10 mouse cellular contexts compared by ENCODE assay signal in genomic region chr11:47377421-47377820, GRCm38 (mm10).
DNase-seq lines count a peak whose midpoint lies in the region; ATAC-seq lines count a peak whose summit lies in the region.
"Had no signal": no experiment of that assay in that cellular context is flagged by ENCODE, and none has a peak within 500 bp of the region (broad histone marks: within the 10 kb centered on the region; RNA-seq: fewer than 3 reads in every experiment).

No protein-coding gene starts in this region.

- peaks cover 9% of the 10 kb centered on the region; the same call in 1 of the 2 replicates for H3K4me1 ChIP-seq in neural tube, embryonic 15.5 days
- H3K4me1 ChIP-seq in heart, embryonic 16.5 days (ENCODE audit: control insufficient read depth, insufficient read depth, low read length): peaks cover 18% of the 10 kb centered on the region
- H3K4me1 ChIP-seq in stomach, embryonic 16.5 days (ENCODE audit: control insufficient read depth, insufficient read depth, low read length): peaks cover 11% of the 10 kb centered on the region
- peaks cover 12% of the 10 kb centered on the region for H3K4me1 ChIP-seq in midbrain, embryonic 15.5 days
- H3K4me1 ChIP-seq: neural tube, embryonic 12.5 days had no signal

- peak overlapping the region; percentile 9; the same call in 1 of the 2 replicates for H3K4me2 ChIP-seq in neural tube, embryonic 15.5 days
- peak overlapping the region; percentile 72 for H3K4me2 ChIP-seq in heart, embryonic 16.5 days (ENCODE audit: low read depth, low read length)
- peak overlapping the region; percentile 32; the same call in 1 of the 2 replicates for H3K4me2 ChIP-seq in stomach, embryonic 16.5 days (ENCODE audit: low read depth, low read length)
- H3K4me2 ChIP-seq in midbrain, embryonic 15.5 days: no peak overlapping the region
- H3K4me2 ChIP-seq: hindbrain, embryonic 15.5 days; neural tube, embryonic 12.5 days had no signal

- DNase-seq in neural tube, embryonic 10.5 days (ENCODE audit: extremely low spot score, low spot score): no peak
- peak; percentile 67 for DNase-seq in gastrocnemius, adult 18-20 months (ENCODE audit: low spot score)
- no peak for DNase-seq in layer of hippocampus, postnatal 36 days
- no peak for DNase-seq in spleen, postnatal 14 days (ENCODE audit: low spot score in 2 of 2)

- no peaks in the 10 kb centered on the region for H3K9me3 ChIP-seq in neural tube, embryonic 15.5 days (replicated peaks)
- no peaks in the 10 kb centered on the region for H3K9me3 ChIP-seq in heart, embryonic 16.5 days (replicated peaks; ENCODE audit: control insufficient read depth, low read length)
- no peaks in the 10 kb centered on the region for H3K9me3 ChIP-seq in stomach, embryonic 16.5 days (replicated peaks; ENCODE audit: control insufficient read depth, low read length)
- H3K9me3 ChIP-seq in midbrain, embryonic 15.5 days: no peaks in the 10 kb centered on the region
- H3K9me3 ChIP-seq: hindbrain, embryonic 15.5 days; neural tube, embryonic 12.5 days had no signal

- 68% methylated on average over 6 of the region's 6 CpGs for WGBS in neural tube, embryonic 15.5 days
- 30% methylated on average over 6 of the region's 6 CpGs for WGBS in heart, embryonic 16.5 days
- 60% methylated on average over 6 of the region's 6 CpGs for WGBS in stomach, embryonic 16.5 days
- 73% methylated on average over 6 of the region's 6 CpGs for WGBS in midbrain, embryonic 15.5 days

- no peak for ATAC-seq in neural tube, embryonic 15.5 days (ENCODE audit: low FRiP score)
- peak; percentile 79 for ATAC-seq in heart, embryonic 16.5 days (replicated peaks; ENCODE audit: extremely low read depth, insufficient read depth, low FRiP score)
- ATAC-seq in stomach, embryonic 16.5 days (ENCODE audit: insufficient read depth, low FRiP score): no peak
- ATAC-seq in midbrain, embryonic 15.5 days (replicated peaks): no peak

- H3K4me3 ChIP-seq in neural tube, embryonic 15.5 days (replicated peaks): no peak overlapping the region
- H3K4me3 ChIP-seq in heart, embryonic 16.5 days (ENCODE audit: low read length): peak overlapping the region; percentile 44
- no peak overlapping the region for H3K4me3 ChIP-seq in stomach, embryonic 16.5 days (replicated peaks; ENCODE audit: low read length)
- no peak overlapping the region for H3K4me3 ChIP-seq in midbrain, embryonic 15.5 days
- H3K4me3 ChIP-seq: hindbrain, embryonic 15.5 days; neural tube, embryonic 12.5 days had no signal

- H3K27ac ChIP-seq in neural tube, embryonic 15.5 days (replicated peaks): no peak overlapping the region
- peak overlapping the region; percentile 96 for H3K27ac ChIP-seq in heart, embryonic 16.5 days (ENCODE audit: low read length)
- H3K27ac ChIP-seq in stomach, embryonic 16.5 days (ENCODE audit: low read length): peak overlapping the region; percentile 34; the same call in 1 of the 2 replicates
- H3K27ac ChIP-seq in midbrain, embryonic 15.5 days: no peak overlapping the region
- H3K27ac ChIP-seq: hindbrain, embryonic 15.5 days; neural tube, embryonic 12.5 days had no signal

- no peaks in the 10 kb centered on the region for H3K36me3 ChIP-seq in neural tube, embryonic 15.5 days
- no peaks in the 10 kb centered on the region for H3K36me3 ChIP-seq in heart, embryonic 16.5 days (ENCODE audit: control insufficient read depth, insufficient read depth)
- H3K36me3 ChIP-seq in stomach, embryonic 16.5 days (ENCODE audit: control insufficient read depth, insufficient read depth, low read length): no peaks in the 10 kb centered on the region
- no peaks in the 10 kb centered on the region for H3K36me3 ChIP-seq in midbrain, embryonic 15.5 days (replicated peaks)
- H3K36me3 ChIP-seq: hindbrain, embryonic 15.5 days; neural tube, embryonic 12.5 days had no signal

- H3K27me3 ChIP-seq in neural tube, embryonic 15.5 days (replicated peaks): no peaks in the 10 kb centered on the region
- H3K27me3 ChIP-seq in heart, embryonic 16.5 days (ENCODE audit: control insufficient read depth, insufficient read depth, low read length): no peaks in the 10 kb centered on the region
- H3K27me3 ChIP-seq in stomach, embryonic 16.5 days (ENCODE audit: control insufficient read depth, insufficient read depth, low read length): no peaks in the 10 kb centered on the region
- H3K27me3 ChIP-seq in midbrain, embryonic 15.5 days (replicated peaks): no peaks in the 10 kb centered on the region
- H3K27me3 ChIP-seq: neural tube, embryonic 12.5 days had no signal

- no peak overlapping the region for H3K9ac ChIP-seq in neural tube, embryonic 15.5 days (replicated peaks)
- peak overlapping the region; percentile 49 for H3K9ac ChIP-seq in heart, embryonic 16.5 days (ENCODE audit: low read length)
- no peak overlapping the region for H3K9ac ChIP-seq in stomach, embryonic 16.5 days (ENCODE audit: low read length)
- H3K9ac ChIP-seq in midbrain, embryonic 15.5 days: no peak overlapping the region
- H3K9ac ChIP-seq: hindbrain, embryonic 15.5 days; neural tube, embryonic 12.5 days had no signal

Comparison
In these comparisons a context has a peak if more than half of its experiments do, and no peak if none do; other contexts are left out.
1. H3K27ac ChIP-seq: peak in heart, embryonic 16.5 days (single experiment) and stomach, embryonic 16.5 days (single experiment); none in neural tube, embryonic 15.5 days (single experiment) and midbrain, embryonic 15.5 days (single experiment).